Mouse (Mus musculus) G1E (cell line): ENCODE results near the gene Oma1. TPM values are rescaled to one million over a fixed set of nuclear protein-coding genes. Genes with fewer than 3 reads are reported as not detected.

ENCODE experiments used
- ATAC-seq: 2 replicates; pipeline ENCODE4 v1.8.0; 2016; ENCODE audit warnings: mild to moderate bottlenecking; ENCODE audit not compliant: insufficient number of reproducible peaks, poor library complexity, low FRiP score, severe bottlenecking; ENCODE audit errors: extremely low read depth
- DNase-seq: peaks from one replicate; pipeline ENCODE4 v3.0.0; 2012; ENCODE audit warnings: low spot score
- H3K27me3 ChIP-seq: 2 replicates; pipeline ENCODE4 v1.6.1; 2012; ENCODE audit warnings: mild to moderate bottlenecking, low read length, inconsistent platforms; ENCODE audit not compliant: insufficient read depth
- H3K36me3 ChIP-seq: replicated peaks from 2 replicates; pipeline ENCODE3; 2012; ENCODE audit warnings: mild to moderate bottlenecking, inconsistent platforms
- H3K4me1 ChIP-seq: 2 replicates; pipeline ENCODE4 v1.6.1; 2012; ENCODE audit warnings: low read depth, low read length, inconsistent platforms, mixed read lengths; ENCODE audit not compliant: insufficient read depth
- H3K4me3 ChIP-seq: 2 replicates; pipeline ENCODE4 v1.5.1; 2012; ENCODE audit warnings: low read depth, mild to moderate bottlenecking, inconsistent platforms, low read length, moderate library complexity, mixed read lengths
- H3K9me3 ChIP-seq: replicated peaks from 2 replicates; pipeline ENCODE4 v1.6.1; 2012; ENCODE audit warnings: inconsistent platforms
- CTCF ChIP-seq: IDR thresholded peaks from 2 replicates; pipeline ENCODE4 v1.5.1; 2012; ENCODE audit warnings: low read depth, low read length, inconsistent platforms, mixed read lengths
- GATA1 ChIP-seq: IDR thresholded peaks from 2 replicates; pipeline ENCODE4 v1.6.1; 2012; ENCODE audit warnings: borderline replicate concordance, low read length, inconsistent platforms, mixed read lengths
- GATA2 ChIP-seq: IDR thresholded peaks from 2 replicates; pipeline ENCODE4 v1.6.1; 2012; ENCODE audit warnings: low read depth, low read length, inconsistent platforms, borderline replicate concordance
- POLR2AphosphoS5 ChIP-seq: IDR thresholded peaks from 2 replicates; pipeline ENCODE4 v1.6.1; 2012; ENCODE audit warnings: low read depth, low read length, inconsistent platforms; ENCODE audit not compliant: insufficient replicate concordance
- TAL1 ChIP-seq: conservative IDR thresholded peaks from 2 replicates; pipeline ENCODE4 v1.6.1; 2012; ENCODE audit warnings: low read depth, low read length, inconsistent platforms, mixed read lengths
- polyA plus RNA-seq: library from polyadenylated mRNA; stranded (reverse); fragments of >175 nt; gene quantifications from 2 replicates; pipeline ENCODE4 v1.2.3, GENCODE M21; 2012
- total RNA-seq, 2 experiments: library from RNA; stranded (forward) in 1 of 2; stranded (reverse) in 1 of 2; fragments of 200-1000 nt in 1 of 2; fragments of >200 nt in 1 of 2; fragmentation: Nextera tagmentation in 1 of 2; gene quantifications; 2 replicates each; pipeline ENCODE4 v1.2.3; 2014 to 2017

The Oma1 gene
- total and polyA plus RNA-seq, 3 experiments: 0.77 to 39.8 (median 13.8) TPM

DNA sequence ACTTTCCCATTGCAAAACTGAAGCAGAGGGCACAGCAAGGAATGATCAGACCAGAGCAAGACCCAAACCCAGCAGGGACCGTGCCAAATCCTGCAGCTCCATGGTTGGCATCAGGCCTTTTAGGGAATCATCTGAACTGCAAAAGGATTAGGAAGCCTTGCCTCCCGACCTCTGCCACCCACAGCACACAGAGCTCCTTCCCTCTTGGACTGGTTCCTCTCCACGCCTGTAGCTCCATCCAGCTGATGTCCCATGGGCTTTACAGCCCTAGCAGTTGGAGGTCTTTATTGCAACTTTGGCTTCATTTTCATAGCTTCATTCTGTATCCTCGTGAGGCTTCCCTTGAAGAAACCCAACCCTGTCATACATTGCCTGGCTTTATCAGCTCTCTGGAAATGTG, 71.4 kb downstream of the Oma1 start:
- TF ChIP-seq GATA2 (no peak), CTCF (no peak), POLR2AphosphoS5 (no peak), GATA1 (no peak), TAL1 (no peak)
- DNase-seq: no peak
- Histone ChIP-seq H3K4me1 (no peaks in the 10 kb centered on the region), H3K9me3 (peaks cover 3% of the 10 kb centered on the region; the same call in 1 of the 2 replicates), H3K27me3 (no peaks in the 10 kb centered on the region), H3K4me3 (no peak overlapping the region), H3K36me3 (no peaks in the 10 kb centered on the region)
- no peak for ATAC-seq

DNA sequence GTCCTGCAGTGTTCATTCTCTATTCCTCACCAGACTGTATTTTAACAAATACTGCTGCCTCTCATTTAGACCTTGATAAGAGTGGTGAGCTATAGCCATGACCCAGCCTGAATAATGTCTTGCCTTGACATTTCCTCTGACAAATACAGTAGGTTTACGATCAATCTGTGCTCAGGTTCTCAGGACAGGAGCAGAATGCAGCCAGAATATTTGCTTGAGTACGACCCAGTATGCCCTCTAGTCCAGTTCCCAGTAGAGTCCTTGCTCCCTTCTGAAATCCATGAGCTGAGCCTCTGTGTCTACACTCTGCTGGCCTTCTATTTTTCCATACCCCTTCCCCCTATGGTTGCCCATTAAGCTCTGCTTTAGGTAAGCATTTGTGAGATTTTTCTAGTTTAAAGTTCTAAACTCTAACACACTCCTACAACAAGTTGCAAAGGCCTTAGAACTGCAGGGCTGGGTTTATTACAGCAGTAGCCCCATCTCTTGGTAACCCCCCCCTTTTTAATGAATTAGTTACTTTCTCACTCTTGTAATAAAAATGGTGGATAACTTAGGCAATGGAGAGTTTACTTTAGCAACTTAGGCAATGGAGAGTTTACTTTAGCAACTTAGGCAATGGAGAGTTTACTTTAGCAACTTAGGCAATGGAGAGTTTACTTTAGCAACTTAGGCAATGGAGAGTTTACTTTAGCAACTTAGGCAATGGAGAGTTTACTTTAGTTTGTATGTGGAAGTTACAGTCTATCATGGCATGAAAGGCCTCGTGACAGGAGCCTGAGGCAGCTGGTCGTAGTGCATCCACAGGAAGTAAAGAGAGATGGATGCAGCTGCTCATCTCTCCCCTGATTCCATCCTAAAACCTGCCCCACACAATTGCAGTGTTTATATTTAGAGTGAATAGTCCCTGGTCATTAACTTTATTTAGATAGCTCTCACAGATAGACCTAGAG, 72.5 kb downstream of the Oma1 start:
- Histone ChIP-seq H3K27me3 (no peaks in the 10 kb centered on the region), H3K4me3 (no peak overlapping the region), H3K9me3 (peaks cover 3% of the 10 kb centered on the region; the same call in 1 of the 2 replicates), H3K4me1 (no peaks in the 10 kb centered on the region), H3K36me3 (no peaks in the 10 kb centered on the region)
- no peak for TF ChIP-seq GATA1
- TF ChIP-seq GATA2: no peak
- no peak for TF ChIP-seq TAL1
- no peak for TF ChIP-seq CTCF
- TF ChIP-seq POLR2AphosphoS5: no peak
- ATAC-seq (no peak), DNase-seq (no peak)

DNA sequence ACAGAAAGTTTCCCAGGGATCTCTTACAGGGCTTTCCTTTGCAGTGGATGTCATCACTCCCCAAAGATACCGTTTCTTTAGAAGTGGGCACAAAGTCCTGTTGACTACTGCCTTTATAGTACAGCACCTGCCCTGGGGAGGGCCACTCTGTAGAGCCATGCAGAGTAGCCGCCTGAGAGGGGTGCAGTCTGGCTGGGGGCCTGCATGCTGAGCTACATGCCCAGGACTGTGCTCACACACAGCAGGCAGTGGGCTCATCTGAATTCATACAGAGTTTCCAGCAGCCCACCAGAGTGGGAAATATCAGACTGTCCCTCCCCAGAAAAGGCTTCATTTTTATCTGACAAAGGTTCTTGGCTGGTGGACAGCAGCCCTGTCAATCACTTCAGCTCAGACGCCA, 73.7 kb downstream of the Oma1 start:
- DNase-seq (no peak), ATAC-seq (no peak)
- no peak overlapping the region for H3K4me3 ChIP-seq
- no peak for TF ChIP-seq GATA1
- no peak for TF ChIP-seq CTCF
- no peak for TF ChIP-seq POLR2AphosphoS5
- TF ChIP-seq TAL1: no peak
- TF ChIP-seq GATA2: no peak
- H3K9me3 ChIP-seq: peaks cover 3% of the 10 kb centered on the region; the same call in 1 of the 2 replicates
- H3K27me3 ChIP-seq: no peaks in the 10 kb centered on the region
- no peaks in the 10 kb centered on the region for H3K4me1 ChIP-seq
- no peaks in the 10 kb centered on the region for H3K36me3 ChIP-seq

DNA sequence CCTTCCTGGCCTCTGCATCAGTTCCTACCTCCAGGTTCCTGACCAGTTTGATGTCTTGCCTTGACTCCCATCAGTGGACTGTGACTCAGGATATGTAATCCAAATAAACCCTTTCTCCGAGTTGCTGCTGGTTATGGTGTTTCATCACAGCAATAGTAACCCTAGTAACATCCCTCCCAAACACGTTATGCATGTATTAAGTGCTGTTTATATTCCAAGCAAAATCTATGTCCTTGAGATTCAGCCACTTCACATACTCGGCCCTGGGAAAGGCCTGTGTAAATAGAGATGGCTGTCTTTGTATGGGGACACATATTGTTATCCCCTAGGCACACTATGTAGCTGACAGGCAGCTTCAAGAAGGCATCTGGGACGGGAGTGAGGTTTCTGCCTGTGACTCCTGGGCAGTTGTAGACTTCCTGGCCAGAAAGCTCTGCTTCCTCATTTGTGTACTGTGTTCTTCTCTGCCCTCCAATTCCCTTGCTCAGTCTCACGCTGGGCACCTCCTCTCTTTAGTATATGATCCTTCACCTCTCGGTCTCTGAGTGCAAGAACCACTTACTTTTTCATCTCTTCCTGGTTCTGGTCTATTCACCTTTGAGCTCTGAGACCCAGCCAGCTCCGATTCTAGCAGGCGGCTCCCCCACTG, 75.0 kb downstream of the Oma1 start:
- ATAC-seq: no peak
- no peaks in the 10 kb centered on the region for H3K36me3 ChIP-seq

DNA sequence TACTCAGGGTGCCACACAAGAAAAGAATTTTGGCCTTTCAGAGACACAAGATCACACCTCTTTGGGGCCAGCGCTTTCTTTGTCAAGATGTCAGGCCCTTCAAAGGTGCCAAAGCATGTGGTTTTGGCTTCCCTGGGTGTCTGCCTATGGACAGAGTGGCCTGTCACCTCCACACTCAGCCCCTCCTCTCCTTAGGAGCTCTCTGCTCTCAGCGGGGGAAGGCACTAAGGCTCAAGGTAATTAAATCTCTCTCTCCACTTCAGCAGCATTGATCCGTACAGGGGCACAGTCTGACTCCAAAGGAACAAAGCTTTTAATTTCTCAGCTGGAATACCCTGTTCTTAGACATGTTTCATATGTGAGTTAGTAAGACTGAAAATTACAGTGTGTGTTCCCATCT, 76.0 kb downstream of the Oma1 start:
- Histone ChIP-seq H3K4me1 (no peaks in the 10 kb centered on the region), H3K4me3 (no peak overlapping the region), H3K9me3 (peaks cover 3% of the 10 kb centered on the region; the same call in 1 of the 2 replicates), H3K36me3 (no peaks in the 10 kb centered on the region), H3K27me3 (no peaks in the 10 kb centered on the region)
- no peak for TF ChIP-seq CTCF
- TF ChIP-seq GATA2: no peak
- TF ChIP-seq POLR2AphosphoS5: no peak
- no peak for TF ChIP-seq TAL1
- TF ChIP-seq GATA1: no peak
- DNase-seq (no peak), ATAC-seq (no peak)

More for the DNA sequence above, 75.0 kb downstream of the Oma1 start:
- no peaks in the 10 kb centered on the region for H3K4me1 ChIP-seq
- H3K27me3 ChIP-seq: no peaks in the 10 kb centered on the region
- no peak overlapping the region for H3K4me3 ChIP-seq
- no peak for DNase-seq
- H3K9me3 ChIP-seq: peaks cover 3% of the 10 kb centered on the region; the same call in 1 of the 2 replicates
- no peak for TF ChIP-seq TAL1

DNA sequence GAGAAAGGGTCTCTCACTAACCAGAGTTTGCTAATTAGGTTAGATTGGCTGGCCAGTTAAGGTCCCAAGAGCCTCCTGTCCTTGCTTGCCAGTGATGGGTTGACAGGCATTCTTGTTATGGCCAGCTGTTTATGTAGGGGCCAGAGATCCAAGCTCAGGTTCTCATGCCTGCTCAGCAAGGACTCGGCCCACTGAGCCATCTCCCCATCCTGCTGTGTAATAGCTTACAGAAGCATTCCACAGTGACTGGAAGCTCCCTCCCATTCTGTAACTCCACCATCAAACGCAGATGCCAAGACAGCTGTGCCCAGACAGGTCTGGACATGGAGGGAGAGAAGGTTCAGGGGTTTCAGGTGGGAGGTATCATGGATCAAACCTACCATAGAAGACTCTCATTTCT, 76.9 kb downstream of the Oma1 start:
- no peak for DNase-seq
- Histone ChIP-seq H3K36me3 (no peaks in the 10 kb centered on the region), H3K27me3 (no peaks in the 10 kb centered on the region), H3K4me1 (no peaks in the 10 kb centered on the region), H3K4me3 (no peak overlapping the region), H3K9me3 (peaks cover 6% of the 10 kb centered on the region; the same call in 1 of the 2 replicates)
- TF ChIP-seq GATA1 (no peak), CTCF (no peak), POLR2AphosphoS5 (no peak), GATA2 (no peak), TAL1 (no peak)
- no peak for ATAC-seq
